Mouse (Mus musculus): Measurements from ENCODE around the gene Rpl18a. TPM values are rescaled to one million over a fixed set of nuclear protein-coding genes. Genes with fewer than 3 reads are reported as not detected.
"Not testable (repeated sequence)": the region's sequence is repeated elsewhere in the genome, so short reads cannot be mapped to it uniquely, and the experiment has no call there.

Rpl18a gene
- total RNA-seq, 2 experiments from 2014 or later, result 2,438 to 6,664 TPM

DNA sequence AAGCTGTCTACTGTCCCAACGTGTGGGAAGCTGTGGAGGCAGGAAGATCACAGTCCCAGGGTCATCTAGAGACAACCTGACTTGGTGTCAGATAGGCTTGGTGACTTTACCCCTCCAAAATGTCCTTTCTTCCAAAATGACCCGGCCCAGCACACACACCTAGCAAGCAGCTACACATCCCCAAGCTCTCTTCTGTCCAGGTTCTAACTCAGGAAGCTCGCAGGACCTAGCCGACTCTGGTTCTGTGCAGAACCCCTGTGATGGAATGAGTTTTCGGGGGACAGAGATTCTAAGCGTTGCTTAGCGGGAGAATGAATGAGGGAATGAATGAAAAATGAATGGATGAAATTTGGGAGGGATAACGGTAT lies 8.2 kb upstream of the Rpl18a start:
- ATAC-seq (replicated peaks; ENCODE audit: low FRiP score, low TSS enrichment, poor library complexity, severe bottlenecking), result no peak

DNA sequence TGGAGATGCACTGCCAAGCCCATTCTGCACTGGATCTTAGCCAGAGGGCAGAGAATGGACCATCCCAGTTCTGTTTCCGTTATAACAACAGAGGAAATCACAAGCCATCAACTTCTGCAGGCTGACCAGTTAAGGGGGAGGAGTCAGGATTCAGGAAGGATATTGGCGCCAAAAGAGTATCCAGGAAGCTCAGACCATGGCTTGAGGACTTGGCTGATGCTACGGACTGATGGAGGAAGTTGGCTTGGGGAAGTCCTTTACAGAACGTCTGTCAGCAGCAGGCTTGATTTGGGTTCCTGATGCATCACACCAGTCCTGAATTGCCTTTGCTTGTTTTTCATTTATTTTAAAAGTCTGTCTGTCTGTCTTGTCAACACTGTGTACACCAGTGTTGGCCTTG lies 7.3 kb upstream of the Rpl18a start:
- ATAC-seq (replicated peaks; ENCODE audit: low FRiP score, low TSS enrichment, poor library complexity, severe bottlenecking), result no peak

DNA sequence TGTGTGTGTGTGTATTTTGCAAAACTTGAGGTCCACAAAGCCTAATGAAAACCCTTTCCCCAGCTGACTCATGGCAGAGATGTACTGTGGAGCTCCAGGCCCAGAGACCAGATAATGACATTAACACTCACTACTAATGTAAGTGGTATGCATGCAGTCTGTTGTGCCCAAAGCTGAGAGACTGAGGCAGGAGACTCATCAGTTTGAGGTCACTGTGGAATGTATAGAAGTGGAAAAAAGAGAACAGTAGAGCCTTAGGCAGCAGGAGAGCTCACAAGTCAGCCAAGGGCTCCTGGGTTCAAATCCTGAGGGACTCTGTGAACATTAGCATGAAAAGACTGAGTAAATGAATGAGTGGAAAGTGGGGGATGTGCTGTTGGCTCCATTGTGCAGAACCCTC lies 6.4 kb upstream of the Rpl18a start:
- ATAC-seq (replicated peaks; ENCODE audit: low FRiP score, low TSS enrichment, poor library complexity, severe bottlenecking), result no peak

DNA sequence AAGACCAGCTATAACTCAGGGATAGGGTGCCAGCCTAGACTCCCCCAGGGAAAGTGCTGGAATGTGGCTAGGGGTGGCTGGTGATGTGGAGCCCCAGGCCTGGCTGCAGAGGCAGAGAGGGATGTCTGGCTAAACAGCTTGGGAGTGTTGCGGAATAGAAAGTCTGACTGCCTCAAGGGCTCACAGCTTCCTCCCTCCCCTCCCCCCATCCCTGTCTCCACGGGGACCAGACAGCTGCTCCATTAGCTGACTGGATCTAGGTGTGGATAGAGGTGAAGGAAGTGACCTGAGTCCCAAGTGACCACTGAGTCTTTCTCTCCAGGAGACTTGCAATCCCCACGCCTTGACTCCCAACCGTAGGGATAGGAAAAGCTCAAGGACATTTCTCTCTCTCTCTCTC lies 5.9 kb upstream of the Rpl18a start:
- ATAC-seq (replicated peaks; ENCODE audit: low FRiP score, low TSS enrichment, poor library complexity, severe bottlenecking), result no peak

DNA sequence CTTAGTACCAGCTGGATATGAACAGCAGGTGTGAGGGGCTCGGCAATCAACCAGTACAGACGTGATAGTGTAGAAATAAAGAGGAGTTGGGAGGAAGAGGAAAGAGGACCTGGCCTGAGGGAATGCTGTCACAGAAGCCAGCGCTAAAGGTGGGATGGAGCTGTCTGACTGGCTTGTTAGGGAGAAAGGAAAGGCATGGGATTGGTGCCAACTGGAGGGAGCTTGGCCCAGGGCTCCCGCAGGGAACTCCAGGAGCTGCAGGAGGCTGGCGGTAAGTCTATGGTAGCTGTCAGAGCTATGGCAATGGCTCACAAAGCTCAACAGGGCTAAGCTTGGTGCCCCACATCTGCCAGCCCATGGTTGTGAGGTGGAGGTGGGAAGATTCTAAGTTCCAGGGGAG lies 5.0 kb upstream of the Rpl18a start:
- no peak for ATAC-seq (replicated peaks; ENCODE audit: low FRiP score, low TSS enrichment, poor library complexity, severe bottlenecking)

DNA sequence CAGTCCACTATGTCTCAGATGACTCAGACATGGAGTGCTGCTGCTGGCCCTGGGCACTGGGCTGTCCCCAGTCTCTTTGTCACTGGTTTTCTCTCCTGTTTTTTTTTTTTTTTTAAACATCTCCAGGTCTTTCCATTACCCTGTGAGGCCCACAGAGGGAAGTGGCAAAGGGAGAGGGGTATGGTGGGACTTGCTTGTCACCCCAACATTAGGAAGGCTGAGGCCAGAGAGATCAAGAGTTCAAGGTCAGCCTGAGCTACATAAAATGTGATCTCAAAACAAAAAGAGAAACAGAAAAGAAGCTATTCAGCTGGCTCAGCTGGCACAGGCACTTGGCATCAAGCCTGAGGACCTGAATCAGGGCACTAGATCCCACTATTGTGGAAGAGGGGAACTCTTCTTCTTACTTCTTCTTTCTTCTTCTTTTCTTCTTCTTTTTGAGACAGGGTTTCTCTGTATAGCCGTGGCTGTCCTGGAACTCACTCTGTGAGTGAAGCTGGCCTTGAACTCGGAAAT lies 3.7 kb upstream of the Rpl18a start:
- no peak for ATAC-seq (replicated peaks; ENCODE audit: low FRiP score, low TSS enrichment, poor library complexity, severe bottlenecking)

DNA sequence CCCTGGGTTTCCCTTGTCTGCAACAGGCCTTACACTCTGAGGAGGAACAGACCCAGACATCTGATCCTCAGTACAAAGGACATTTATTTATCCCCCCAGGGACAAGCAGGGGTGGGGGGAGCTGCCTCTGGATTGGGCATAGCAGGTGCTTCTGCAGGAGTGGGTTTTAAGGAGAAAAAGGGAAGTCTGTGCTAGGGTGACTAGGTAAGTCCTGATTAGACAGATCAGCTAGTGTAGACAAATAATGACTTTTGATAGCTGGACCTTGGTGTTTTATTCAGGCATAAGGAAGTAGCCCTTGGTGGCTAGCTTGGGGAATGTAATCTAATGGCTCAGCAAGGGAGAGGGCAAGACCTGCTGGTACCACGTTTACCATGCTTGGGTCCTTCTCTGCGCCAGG lies 2.0 kb upstream of the Rpl18a start:
- ATAC-seq (replicated peaks; ENCODE audit: low FRiP score, low TSS enrichment, poor library complexity, severe bottlenecking), result no peak

DNA sequence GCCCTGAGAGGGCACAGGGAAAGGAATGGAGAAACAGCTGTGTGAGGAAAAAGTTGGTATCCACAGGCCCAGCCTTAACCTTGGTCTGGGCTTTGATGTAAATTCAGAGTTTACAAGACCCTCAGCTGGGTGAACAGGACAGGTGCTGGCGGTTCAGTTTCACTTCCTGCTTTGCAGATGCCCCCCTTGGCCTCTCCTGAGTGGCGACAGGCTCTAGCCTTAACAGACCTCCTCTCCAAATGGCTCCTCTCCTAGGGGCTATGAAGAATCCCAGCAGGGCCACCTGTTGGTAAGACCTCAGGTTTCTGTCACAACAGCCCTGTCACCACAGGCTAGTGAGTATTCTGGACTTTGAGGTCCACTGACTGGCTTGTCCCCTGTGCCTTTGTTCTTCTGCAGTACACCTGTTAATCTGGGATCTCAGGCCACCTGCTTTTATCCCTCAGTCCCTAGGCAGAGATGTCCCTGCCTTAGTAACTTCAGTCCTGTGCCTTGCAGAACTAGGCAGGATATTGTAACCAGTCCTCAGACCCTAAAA lies 1.5 kb upstream of the Rpl18a start:
- no peak for ATAC-seq (replicated peaks; ENCODE audit: low FRiP score, low TSS enrichment, poor library complexity, severe bottlenecking)

DNA sequence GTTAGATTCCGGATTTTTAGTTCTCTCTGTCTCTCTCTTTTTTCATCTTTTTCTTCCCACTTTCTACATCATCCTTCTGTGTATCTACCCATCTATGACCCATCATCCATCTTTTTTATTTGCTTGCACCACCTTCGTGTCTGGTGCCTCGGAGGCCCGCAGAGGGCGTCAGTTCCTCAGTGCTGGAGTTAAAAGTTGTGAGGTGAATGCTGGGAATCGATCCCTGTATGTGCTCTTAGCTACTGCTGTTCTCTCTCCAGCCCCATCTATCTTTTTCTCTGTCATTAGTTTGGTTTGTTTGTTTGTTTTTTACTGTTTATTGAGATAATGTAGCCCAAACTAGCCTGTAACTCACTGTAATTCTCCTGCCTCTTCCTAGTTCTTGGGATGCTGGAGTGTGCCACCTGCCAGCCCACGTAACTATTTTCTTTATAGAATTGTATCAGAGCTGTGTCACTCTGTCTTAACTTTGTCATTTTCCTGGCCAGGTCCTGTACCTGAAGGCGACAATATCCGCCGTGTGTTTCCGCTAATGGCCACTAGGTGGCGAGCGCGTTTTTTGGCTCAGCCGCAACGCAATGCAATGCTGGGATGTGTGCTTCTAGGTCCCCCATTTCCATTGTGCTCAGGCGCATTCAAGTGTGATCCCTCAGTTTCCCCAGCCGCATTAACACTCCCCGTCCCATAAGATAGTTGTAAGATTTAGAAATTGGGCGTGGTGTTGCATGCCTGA lies 635 bp upstream of the Rpl18a start:
- ATAC-seq (replicated peaks; ENCODE audit: low FRiP score, low TSS enrichment, poor library complexity, severe bottlenecking), result peak; percentile 41

DNA sequence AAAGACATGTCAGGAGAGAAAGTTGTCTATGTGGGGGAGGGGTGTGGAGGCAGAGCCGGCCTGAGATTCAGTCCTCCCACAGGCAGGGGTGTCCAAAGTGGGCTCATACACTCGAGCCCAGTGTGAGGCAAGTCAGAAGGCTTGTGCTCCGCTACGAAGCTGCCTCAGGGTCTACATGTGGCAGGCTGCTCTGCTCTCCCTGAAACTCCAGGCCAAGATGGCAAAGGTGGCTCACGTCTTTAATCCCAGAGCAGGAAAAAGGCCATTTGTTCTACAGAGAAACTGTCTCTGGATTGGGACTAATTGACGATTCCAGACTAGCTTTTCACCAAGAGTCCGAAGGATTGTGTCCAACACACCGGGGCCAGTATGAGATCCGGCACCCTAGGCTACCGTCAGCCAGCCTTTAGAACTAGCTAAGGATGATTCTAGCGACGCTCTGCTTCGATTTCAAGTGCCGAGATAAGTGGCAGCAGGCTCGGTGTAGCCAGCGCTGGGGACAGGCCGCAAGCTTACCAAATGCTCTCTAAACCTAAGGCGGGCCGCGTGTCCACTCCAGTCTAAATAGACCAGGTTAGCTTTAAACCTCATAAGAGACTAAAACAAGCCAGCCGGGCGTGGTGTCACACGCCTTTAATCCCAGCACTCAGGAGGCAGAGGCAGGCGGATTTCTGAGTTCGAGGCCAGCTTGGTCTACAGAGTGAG lies 744 bp downstream of the Rpl18a start:
- no peak for ATAC-seq (replicated peaks; ENCODE audit: low FRiP score, low TSS enrichment, poor library complexity, severe bottlenecking)

DNA sequence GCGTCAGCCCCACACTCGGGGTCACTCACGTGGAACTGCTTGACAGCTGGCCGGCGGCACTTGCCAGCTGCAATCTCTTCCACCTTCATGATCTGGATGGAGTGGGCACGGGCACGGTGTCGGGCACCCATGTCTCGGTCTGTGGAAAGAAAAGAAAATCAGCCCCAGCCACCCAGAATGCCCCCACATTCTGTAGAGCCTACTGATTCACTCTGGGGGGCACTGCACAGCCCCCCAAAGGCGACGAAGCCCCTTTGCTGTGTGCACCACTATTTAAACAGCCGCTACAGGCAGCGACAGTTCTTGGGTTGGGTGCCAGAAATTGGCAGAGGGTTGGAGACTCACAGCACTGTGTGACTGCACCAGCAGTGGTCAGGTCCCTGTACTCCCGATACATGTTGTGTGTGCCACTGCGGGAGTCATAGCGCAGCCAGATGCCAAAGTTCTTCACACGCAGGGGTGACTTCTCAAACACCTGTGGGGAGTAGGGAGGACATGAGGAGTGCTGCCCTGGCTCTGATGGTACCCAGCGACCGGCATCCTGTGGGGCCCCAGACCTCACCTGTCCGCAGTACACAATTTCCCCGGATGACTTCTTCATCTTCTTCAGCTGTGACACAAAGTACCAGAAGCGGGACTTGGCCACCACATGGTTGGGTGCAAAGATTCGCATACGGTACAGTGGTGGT lies 1.5 kb downstream of the Rpl18a start:
- ATAC-seq (replicated peaks; ENCODE audit: low FRiP score, low TSS enrichment, poor library complexity, severe bottlenecking), result not testable (repeated sequence)

DNA sequence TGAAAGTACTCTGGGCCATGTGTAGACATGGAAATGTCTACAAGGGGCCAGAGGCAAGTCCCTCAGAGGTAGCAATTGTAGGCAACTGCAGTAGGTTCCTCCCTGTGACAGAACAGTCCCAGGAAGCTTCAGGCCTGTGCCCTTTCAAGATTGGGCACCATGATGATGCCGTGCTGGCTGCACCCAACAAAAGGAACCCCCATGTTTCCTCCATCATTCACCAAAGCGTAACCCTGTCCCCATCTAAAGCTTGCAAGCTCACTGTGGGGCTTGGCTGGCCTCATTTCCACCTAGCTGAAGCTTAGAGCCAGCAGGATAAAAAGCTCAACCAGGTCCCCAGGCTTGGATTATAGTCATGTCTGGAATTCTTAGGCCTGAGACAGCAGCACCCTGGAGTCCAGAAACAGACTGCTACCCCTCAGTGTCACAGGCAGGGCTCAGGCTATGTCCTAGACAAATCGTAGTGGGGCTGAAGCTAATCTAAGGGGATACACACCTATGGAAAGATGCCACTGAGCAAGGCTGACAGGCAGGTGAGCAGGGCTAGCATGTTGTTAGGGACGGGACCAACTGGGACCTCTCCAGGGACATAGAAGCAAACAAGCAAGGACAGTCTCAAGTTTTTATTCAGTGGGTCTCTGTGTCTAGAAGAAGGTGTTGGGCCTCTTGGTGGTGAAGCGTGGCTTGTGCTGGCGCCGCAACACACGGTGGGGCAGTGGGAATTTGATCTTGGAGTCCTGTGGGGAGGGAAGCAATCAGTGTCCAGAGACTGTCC lies 2.3 kb downstream of the Rpl18a start:
- no peak for ATAC-seq (replicated peaks; ENCODE audit: low FRiP score, low TSS enrichment, poor library complexity, severe bottlenecking)

DNA sequence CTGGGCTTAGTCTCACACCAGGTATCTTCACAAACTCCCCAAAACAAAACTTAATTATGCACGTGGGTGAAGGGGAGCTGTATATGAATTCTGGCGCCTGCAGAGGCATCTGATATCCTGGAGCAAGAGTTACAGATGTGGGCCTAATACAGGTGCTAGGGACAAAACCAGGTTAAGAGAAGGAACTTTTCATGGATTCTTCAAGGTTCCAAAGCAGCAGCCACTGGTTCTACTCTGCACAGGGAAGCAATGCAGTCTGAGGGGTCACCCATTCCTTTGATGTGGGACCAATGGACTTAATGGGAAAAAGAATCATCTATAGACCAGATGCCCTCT lies 2.9 kb downstream of the Rpl18a start:
- no peak for ATAC-seq (replicated peaks; ENCODE audit: low FRiP score, low TSS enrichment, poor library complexity, severe bottlenecking)

DNA sequence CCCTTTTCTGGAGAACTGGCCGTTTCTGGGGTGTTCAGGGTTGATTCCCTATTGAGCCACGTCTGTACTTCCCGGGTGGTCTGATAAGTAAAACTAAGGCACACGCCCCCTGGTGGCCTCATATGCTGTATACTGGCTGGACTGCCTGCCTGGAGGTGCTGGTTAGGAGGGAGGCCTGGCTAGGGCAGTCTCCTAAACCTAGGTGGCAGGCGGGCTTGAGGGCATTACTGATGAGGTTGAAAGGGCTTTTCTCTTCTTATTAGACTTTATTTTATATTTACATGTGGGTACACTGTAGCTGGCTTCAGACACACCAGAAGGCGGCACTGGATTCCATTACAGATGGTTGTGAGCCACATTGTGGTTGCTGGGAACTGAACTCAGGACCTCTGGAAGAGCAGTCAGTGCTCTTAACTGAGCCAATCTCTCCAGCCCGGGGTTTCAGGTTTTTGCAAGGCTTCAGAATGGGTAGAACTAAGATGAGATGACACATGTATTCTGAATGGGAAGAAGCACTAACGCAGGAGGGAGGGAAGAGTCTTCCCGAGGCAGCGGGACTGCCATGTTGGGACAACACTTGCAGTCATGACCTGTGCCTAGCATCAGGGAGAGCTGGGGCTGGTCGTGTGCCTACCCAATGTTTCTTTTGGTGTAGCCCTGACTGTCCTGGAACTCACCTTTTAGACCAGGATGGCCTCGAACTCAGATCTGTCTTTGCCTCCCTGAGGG lies 3.4 kb downstream of the Rpl18a start:
- ATAC-seq (replicated peaks; ENCODE audit: low FRiP score, low TSS enrichment, poor library complexity, severe bottlenecking), result peak; percentile 43

DNA sequence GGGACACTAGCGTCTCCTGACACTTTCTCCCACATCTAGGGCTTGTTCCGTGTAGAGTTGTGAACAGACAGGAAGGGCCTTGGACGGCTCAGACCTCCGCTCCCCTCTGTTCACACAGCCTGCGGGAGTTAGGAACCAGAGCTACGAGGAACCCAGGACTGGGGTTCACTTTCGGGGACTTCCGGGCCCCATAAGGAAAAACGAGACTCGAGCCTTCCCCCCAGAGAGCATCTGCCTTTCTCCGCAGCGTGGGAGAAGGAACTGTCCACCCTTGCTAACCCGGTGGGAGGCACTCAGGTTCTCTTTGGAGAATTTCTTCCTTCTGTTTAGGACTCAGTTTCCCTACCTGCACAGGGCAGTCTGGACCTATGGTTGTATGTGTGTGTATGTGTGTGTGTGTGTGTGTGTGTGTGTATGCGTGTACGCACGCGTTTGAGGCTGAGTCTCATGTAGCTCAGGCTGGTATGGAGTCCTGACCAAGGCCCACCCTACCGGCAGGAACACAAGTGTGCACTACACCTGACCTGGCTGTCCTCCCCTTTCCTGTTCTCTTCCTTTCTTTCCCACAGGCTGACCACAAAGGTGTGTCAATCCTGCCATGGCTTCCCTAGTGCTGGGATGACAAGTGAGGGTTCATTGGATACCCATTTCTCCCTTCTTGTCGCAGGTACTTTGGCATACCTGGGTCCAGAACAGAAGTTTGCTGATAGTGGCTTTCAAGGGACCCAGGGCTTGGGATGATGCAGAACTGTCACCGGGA lies 4.1 kb downstream of the Rpl18a start:
- no peak for ATAC-seq (replicated peaks; ENCODE audit: low FRiP score, low TSS enrichment, poor library complexity, severe bottlenecking)

DNA sequence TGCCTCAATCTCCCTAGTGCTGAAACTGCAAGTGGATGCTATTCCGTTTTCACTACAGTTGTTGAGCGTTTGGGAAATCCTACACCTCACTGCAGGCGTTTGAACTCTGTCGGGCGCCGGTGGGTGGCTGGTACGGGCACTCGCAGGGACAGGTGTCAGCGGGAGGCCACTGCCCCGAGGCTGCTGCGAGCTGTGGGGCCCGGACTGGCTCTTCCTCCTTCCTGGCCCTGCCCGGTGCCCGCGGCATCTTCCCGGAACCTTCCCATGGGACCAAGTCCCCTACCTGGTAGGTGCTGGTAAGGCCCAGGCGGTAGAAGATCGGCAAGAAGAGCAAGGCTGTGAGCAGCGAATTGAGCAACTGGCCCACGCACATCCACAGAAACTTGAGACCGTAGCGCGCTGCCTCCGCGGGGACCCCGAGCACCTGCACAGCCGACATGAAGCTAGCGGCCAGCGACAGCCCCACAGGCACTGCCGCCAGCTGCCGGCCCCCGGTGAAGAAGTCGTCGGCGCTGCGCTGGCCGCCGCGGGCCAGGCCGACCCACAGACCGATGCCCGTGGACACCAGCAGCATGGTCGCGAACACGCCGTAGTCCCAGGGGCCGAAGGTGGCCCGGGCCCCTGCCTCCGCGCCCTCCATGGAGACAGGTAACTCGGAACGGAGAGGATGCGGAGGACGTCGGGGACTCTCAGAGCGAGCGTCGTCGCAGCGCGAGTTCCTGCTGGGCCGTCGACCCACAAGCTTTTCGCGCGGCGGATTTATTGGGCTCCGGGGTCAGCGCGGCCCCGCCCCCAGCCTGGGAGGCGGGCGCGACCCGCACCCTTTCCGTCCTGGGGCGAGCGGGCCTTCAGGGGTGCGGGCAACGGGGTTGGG lies 5.0 kb downstream of the Rpl18a start, which contains the start of gene Slc5a5:
Gene Slc5a5, minus strand, starts transcription at position 736 of the 874 bp plus-strand sequence.
- no peak for ATAC-seq (replicated peaks; ENCODE audit: low FRiP score, low TSS enrichment, poor library complexity, severe bottlenecking)

DNA sequence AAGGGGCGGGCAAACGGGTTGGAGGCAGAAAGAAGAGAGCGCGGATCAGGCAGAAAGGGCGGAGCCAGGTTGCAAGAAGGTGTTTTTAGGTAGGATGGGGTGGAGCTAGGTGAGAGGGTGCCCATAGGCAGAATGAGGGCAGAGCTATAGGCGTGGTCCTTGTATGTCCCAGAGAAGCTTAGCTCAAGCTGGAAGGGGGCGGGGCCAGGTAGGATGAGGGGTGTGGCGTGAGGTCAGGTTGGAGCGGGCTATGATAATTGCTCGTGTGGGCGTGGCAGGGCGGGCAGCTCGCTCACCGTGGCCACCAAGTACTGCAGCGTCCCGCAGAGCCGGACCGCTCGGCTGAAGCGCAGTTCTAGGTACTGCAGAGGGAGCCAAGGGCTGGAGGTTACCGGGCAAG lies 5.9 kb downstream of the Rpl18a start:
- peak; percentile 18 for ATAC-seq (replicated peaks; ENCODE audit: low FRiP score, low TSS enrichment, poor library complexity, severe bottlenecking)
